Mouse (Mus musculus) adrenal gland, postnatal 25 days (tissue): Measurements from ENCODE around the gene Large1. TPM values are rescaled to one million over a fixed set of nuclear protein-coding genes. Genes with fewer than 3 reads are reported as not detected.
"Not testable (repeated sequence)": the region's sequence is repeated elsewhere in the genome, so short reads cannot be mapped to it uniquely, and the experiment has no call there.

ENCODE experiments used
- DNase-seq: peaks from one replicate; pipeline ENCODE4 v3.0.0; 2021; ENCODE audit warnings: mixed read lengths
- total RNA-seq: library from RNA; stranded (reverse); gene quantifications from 2 replicates; pipeline ENCODE4 v1.2.3, GENCODE M21; 2021

The Large1 gene
- total RNA-seq, 1 experiment from 2014 or later: 30.3 TPM

- DNase-seq: no peak
These were observed 337.0 kb downstream of the Large1 start for GRCm38 (mm10) chr8:73016303-73016702.

GRCm38 (mm10) chr8:73007489-73007888 lies 345.9 kb downstream of the Large1 start:
- peak; percentile 2 for DNase-seq

- DNase-seq: peak; percentile 14
These were observed 349.5 kb downstream of the Large1 start for GRCm38 (mm10) chr8:73003858-73004257.

GRCm38 (mm10) chr8:72993831-72994230 lies 359.5 kb downstream of the Large1 start:
- DNase-seq: no peak

GRCm38 (mm10) chr8:72990425-72990824 lies 362.9 kb downstream of the Large1 start:
- no peak for DNase-seq

GRCm38 (mm10) chr8:72982832-72983231 lies 370.5 kb downstream of the Large1 start:
- no peak for DNase-seq

- DNase-seq: no peak
These were observed 398.3 kb downstream of the Large1 start for GRCm38 (mm10) chr8:72955074-72955473.

- not testable (repeated sequence) for DNase-seq
These were observed 411.9 kb downstream of the Large1 start for GRCm38 (mm10) chr8:72941393-72941792.

- DNase-seq: no peak
These were observed 434.0 kb downstream of the Large1 start for GRCm38 (mm10) chr8:72919182-72919902.

- no peak for DNase-seq
These were observed 447.8 kb downstream of the Large1 start for GRCm38 (mm10) chr8:72905491-72905890.

- no peak for DNase-seq
These were observed 451.7 kb downstream of the Large1 start for GRCm38 (mm10) chr8:72901591-72901990.

- DNase-seq: no peak
These were observed 454.0 kb downstream of the Large1 start for GRCm38 (mm10) chr8:72899321-72899720.

- DNase-seq: no peak
These were observed 470.3 kb downstream of the Large1 start for GRCm38 (mm10) chr8:72883033-72883432.

GRCm38 (mm10) chr8:72873411-72873810 lies 479.9 kb downstream of the Large1 start:
- no peak for DNase-seq

- DNase-seq: no peak
These were observed 506.5 kb downstream of the Large1 start for GRCm38 (mm10) chr8:72846881-72847280.

GRCm38 (mm10) chr8:72835863-72836262 lies 517.5 kb downstream of the Large1 start:
- no peak for DNase-seq

- DNase-seq: no peak
These were observed 520.2 kb downstream of the Large1 start for GRCm38 (mm10) chr8:72833112-72833511.

- DNase-seq: no peak
These were observed 521.0 kb downstream of the Large1 start for GRCm38 (mm10) chr8:72832371-72832770.

GRCm38 (mm10) chr8:72817655-72818349 lies 535.5 kb downstream of the Large1 start:
- DNase-seq: no peak

GRCm38 (mm10) chr8:72816679-72817078 lies 536.7 kb downstream of the Large1 start:
- DNase-seq: no peak

- no peak for DNase-seq
These were observed 537.7 kb downstream of the Large1 start for GRCm38 (mm10) chr8:72815681-72816080.

- no peak for DNase-seq
These were observed 540.6 kb downstream of the Large1 start for GRCm38 (mm10) chr8:72812690-72813089.

- no peak for DNase-seq
These were observed 551.8 kb downstream of the Large1 start for GRCm38 (mm10) chr8:72801583-72801982.

GRCm38 (mm10) chr8:72780644-72781043 lies 572.7 kb downstream of the Large1 start:
- no peak for DNase-seq
